Mouse (Mus musculus): ENCODE measurements at regions not wholly inside any gene's neighbourhood (a gene's known extent, or its start where the extent isn't known, plus 50 kb on each side); places are given as distances from the start of the nearest gene placed in this dataset.
A peak's percentile ranks its signal among the peaks of the same experiment; 100 is the strongest.

GRCm38 (mm10) chr16:50846505-50846904 lies 255.6 kb upstream of the Ccdc54 start:
- WGBS: 72% methylated on average over 4 of the region's 4 CpGs
- no peak for ATAC-seq

GRCm38 (mm10) chr16:50841677-50842580 lies 251.0 kb upstream of the Ccdc54 start:
- Histone ChIP-seq H3K4me1 (ENCODE audit: control insufficient read depth, insufficient read depth, low read length) (no peaks in the 10 kb centered on the region), H3K27ac (ENCODE audit: low read depth, low read length) (no peak overlapping the region), H3K9ac (ENCODE audit: low read length) (peak overlapping the region; percentile 47), H3K27me3 (replicated peaks; ENCODE audit: control insufficient read depth, insufficient read depth, low read length) (no peaks in the 10 kb centered on the region), H3K9me3 (replicated peaks; ENCODE audit: control insufficient read depth, low read length) (no peaks in the 10 kb centered on the region), H3K4me2 (ENCODE audit: low read length) (peak overlapping the region; percentile 37), H3K36me3 (ENCODE audit: control insufficient read depth, insufficient read depth, low read length) (no peaks in the 10 kb centered on the region), H3K4me3 (ENCODE audit: low read depth, low read length) (no peak overlapping the region)
- peak; percentile 95 for DNase-seq (ENCODE audit: low spot score)
- WGBS: 30% methylated on average over 15 of the region's 15 CpGs
- peak; percentile 94 for ATAC-seq

More at GRCm38 (mm10) chr16:50846505-50846904, 255.6 kb upstream of the Ccdc54 start:
- H3K9ac ChIP-seq (ENCODE audit: low read length): no peak overlapping the region
- H3K27me3 ChIP-seq (replicated peaks; ENCODE audit: control insufficient read depth, insufficient read depth, low read length): no peaks in the 10 kb centered on the region
- no peak overlapping the region for H3K4me2 ChIP-seq (ENCODE audit: low read length)
- DNase-seq (ENCODE audit: low spot score): no peak
- H3K4me1 ChIP-seq (ENCODE audit: control insufficient read depth, insufficient read depth, low read length): no peaks in the 10 kb centered on the region
- no peak overlapping the region for H3K4me3 ChIP-seq (ENCODE audit: low read depth, low read length)
- H3K9me3 ChIP-seq (replicated peaks; ENCODE audit: control insufficient read depth, low read length): no peaks in the 10 kb centered on the region
- no peaks in the 10 kb centered on the region for H3K36me3 ChIP-seq (ENCODE audit: control insufficient read depth, insufficient read depth, low read length)
- H3K27ac ChIP-seq (ENCODE audit: low read depth, low read length): no peak overlapping the region

GRCm38 (mm10) chr16:50841205-50841604 lies 250.3 kb upstream of the Ccdc54 start:
- Histone ChIP-seq H3K4me2 (ENCODE audit: low read length) (no peak overlapping the region), H3K36me3 (ENCODE audit: control insufficient read depth, insufficient read depth, low read length) (no peaks in the 10 kb centered on the region), H3K27ac (ENCODE audit: low read depth, low read length) (no peak overlapping the region), H3K27me3 (replicated peaks; ENCODE audit: control insufficient read depth, insufficient read depth, low read length) (no peaks in the 10 kb centered on the region), H3K4me1 (ENCODE audit: control insufficient read depth, insufficient read depth, low read length) (no peaks in the 10 kb centered on the region), H3K9ac (ENCODE audit: low read length) (no peak overlapping the region), H3K9me3 (replicated peaks; ENCODE audit: control insufficient read depth, low read length) (no peaks in the 10 kb centered on the region), H3K4me3 (ENCODE audit: low read depth, low read length) (no peak overlapping the region)
- ATAC-seq (peak; percentile 21; the same call in 1 of the 2 replicates), DNase-seq (ENCODE audit: low spot score) (no peak)
- WGBS: 70% methylated on average over 10 of the region's 10 CpGs

GRCm38 (mm10) chr16:50839665-50840064 lies 248.7 kb upstream of the Ccdc54 start:
- 66% methylated on average over 9 of the region's 9 CpGs for WGBS
- Histone ChIP-seq H3K4me3 (ENCODE audit: low read depth, low read length) (no peak overlapping the region), H3K4me1 (ENCODE audit: control insufficient read depth, insufficient read depth, low read length) (no peaks in the 10 kb centered on the region), H3K36me3 (ENCODE audit: control insufficient read depth, insufficient read depth, low read length) (no peaks in the 10 kb centered on the region), H3K27ac (ENCODE audit: low read depth, low read length) (no peak overlapping the region), H3K9me3 (replicated peaks; ENCODE audit: control insufficient read depth, low read length) (no peaks in the 10 kb centered on the region), H3K27me3 (replicated peaks; ENCODE audit: control insufficient read depth, insufficient read depth, low read length) (no peaks in the 10 kb centered on the region), H3K9ac (ENCODE audit: low read length) (no peak overlapping the region), H3K4me2 (ENCODE audit: low read length) (no peak overlapping the region)
- ATAC-seq (no peak), DNase-seq (ENCODE audit: low spot score) (no peak)

- no peak for DNase-seq (ENCODE audit: low spot score)
- no peaks in the 10 kb centered on the region for H3K4me1 ChIP-seq (ENCODE audit: control insufficient read depth, insufficient read depth, low read length)
- WGBS: 83% methylated on average over 9 of the region's 9 CpGs
- ATAC-seq: no peak
- H3K9me3 ChIP-seq (replicated peaks; ENCODE audit: control insufficient read depth, low read length): no peaks in the 10 kb centered on the region
- no peaks in the 10 kb centered on the region for H3K27me3 ChIP-seq (replicated peaks; ENCODE audit: control insufficient read depth, insufficient read depth, low read length)
- H3K4me2 ChIP-seq (ENCODE audit: low read length): no peak overlapping the region
- no peak overlapping the region for H3K27ac ChIP-seq (ENCODE audit: low read depth, low read length)
- H3K4me3 ChIP-seq (ENCODE audit: low read depth, low read length): no peak overlapping the region
- no peak overlapping the region for H3K9ac ChIP-seq (ENCODE audit: low read length)
- no peaks in the 10 kb centered on the region for H3K36me3 ChIP-seq (ENCODE audit: control insufficient read depth, insufficient read depth, low read length)
These were observed 246.5 kb upstream of the Ccdc54 start for GRCm38 (mm10) chr16:50837416-50837815.

GRCm38 (mm10) chr16:50836457-50836856 lies 245.5 kb upstream of the Ccdc54 start:
- H3K4me2 ChIP-seq (ENCODE audit: low read length): no peak overlapping the region
- no peaks in the 10 kb centered on the region for H3K4me1 ChIP-seq (ENCODE audit: control insufficient read depth, insufficient read depth, low read length)
- no peak overlapping the region for H3K9ac ChIP-seq (ENCODE audit: low read length)
- H3K36me3 ChIP-seq (ENCODE audit: control insufficient read depth, insufficient read depth, low read length): no peaks in the 10 kb centered on the region
- H3K27me3 ChIP-seq (replicated peaks; ENCODE audit: control insufficient read depth, insufficient read depth, low read length): no peaks in the 10 kb centered on the region
- H3K27ac ChIP-seq (ENCODE audit: low read depth, low read length): no peak overlapping the region
- no peaks in the 10 kb centered on the region for H3K9me3 ChIP-seq (replicated peaks; ENCODE audit: control insufficient read depth, low read length)
- WGBS: 71% methylated on average over 4 of the region's 4 CpGs
- DNase-seq (ENCODE audit: low spot score) (no peak), ATAC-seq (no peak)
- no peak overlapping the region for H3K4me3 ChIP-seq (ENCODE audit: low read depth, low read length)

GRCm38 (mm10) chr16:50833357-50833756 lies 242.4 kb upstream of the Ccdc54 start:
- H3K4me2 ChIP-seq (ENCODE audit: low read length): no peak overlapping the region
- H3K36me3 ChIP-seq (ENCODE audit: control insufficient read depth, insufficient read depth, low read length): no peaks in the 10 kb centered on the region
- no peak overlapping the region for H3K4me3 ChIP-seq (ENCODE audit: low read depth, low read length)
- H3K9me3 ChIP-seq (replicated peaks; ENCODE audit: control insufficient read depth, low read length): no peaks in the 10 kb centered on the region
- H3K27ac ChIP-seq (ENCODE audit: low read depth, low read length): no peak overlapping the region
- no peaks in the 10 kb centered on the region for H3K27me3 ChIP-seq (replicated peaks; ENCODE audit: control insufficient read depth, insufficient read depth, low read length)
- H3K4me1 ChIP-seq (ENCODE audit: control insufficient read depth, insufficient read depth, low read length): no peaks in the 10 kb centered on the region
- WGBS: 86% methylated on average over 2 of the region's 2 CpGs
- H3K9ac ChIP-seq (ENCODE audit: low read length): no peak overlapping the region
- DNase-seq (ENCODE audit: low spot score) (no peak), ATAC-seq (peak; percentile 50; the same call in 1 of the 2 replicates)

GRCm38 (mm10) chr16:50822352-50822751 lies 231.4 kb upstream of the Ccdc54 start:
- no peaks in the 10 kb centered on the region for H3K36me3 ChIP-seq (ENCODE audit: control insufficient read depth, insufficient read depth, low read length)
- no peaks in the 10 kb centered on the region for H3K4me1 ChIP-seq (ENCODE audit: control insufficient read depth, insufficient read depth, low read length)
- no peak overlapping the region for H3K27ac ChIP-seq (ENCODE audit: low read depth, low read length)
- 82% methylated on average over 7 of the region's 7 CpGs for WGBS
- no peak for DNase-seq (ENCODE audit: low spot score)
- no peak overlapping the region for H3K4me2 ChIP-seq (ENCODE audit: low read length)
- no peak for ATAC-seq
- H3K4me3 ChIP-seq (ENCODE audit: low read depth, low read length): no peak overlapping the region
- no peaks in the 10 kb centered on the region for H3K9me3 ChIP-seq (replicated peaks; ENCODE audit: control insufficient read depth, low read length)
- no peak overlapping the region for H3K9ac ChIP-seq (ENCODE audit: low read length)
- no peaks in the 10 kb centered on the region for H3K27me3 ChIP-seq (replicated peaks; ENCODE audit: control insufficient read depth, insufficient read depth, low read length)

GRCm38 (mm10) chr16:50814626-50815025 lies 223.7 kb upstream of the Ccdc54 start:
- no peaks in the 10 kb centered on the region for H3K36me3 ChIP-seq (ENCODE audit: control insufficient read depth, insufficient read depth, low read length)
- H3K4me2 ChIP-seq (ENCODE audit: low read length): no peak overlapping the region
- H3K9ac ChIP-seq (ENCODE audit: low read length): no peak overlapping the region
- no peak overlapping the region for H3K4me3 ChIP-seq (ENCODE audit: low read depth, low read length)
- no peak overlapping the region for H3K27ac ChIP-seq (ENCODE audit: low read depth, low read length)
- ATAC-seq (no peak), DNase-seq (ENCODE audit: low spot score) (no peak)
- no peaks in the 10 kb centered on the region for H3K9me3 ChIP-seq (replicated peaks; ENCODE audit: control insufficient read depth, low read length)
- 72% methylated on average over 4 of the region's 4 CpGs for WGBS
- no peaks in the 10 kb centered on the region for H3K4me1 ChIP-seq (ENCODE audit: control insufficient read depth, insufficient read depth, low read length)
- H3K27me3 ChIP-seq (replicated peaks; ENCODE audit: control insufficient read depth, insufficient read depth, low read length): no peaks in the 10 kb centered on the region
